Mouse (Mus musculus) megakaryocyte, embryonic 14.5 days (primary cell): ENCODE results near the gene Kcnk6. TPM values are rescaled to one million over a fixed set of nuclear protein-coding genes. Genes with fewer than 3 reads are reported as not detected.
"Not testable (repeated sequence)": the region's sequence is repeated elsewhere in the genome, so short reads cannot be mapped to it uniquely, and the experiment has no call there.

Experiments
- H3K27me3 ChIP-seq: replicated peaks from 2 replicates; pipeline ENCODE3; 2012; ENCODE audit warnings: inconsistent platforms
- H3K36me3 ChIP-seq: replicated peaks from 2 replicates; pipeline ENCODE3; 2012; ENCODE audit warnings: low read length, inconsistent platforms, mixed read lengths
- H3K4me1 ChIP-seq: 2 replicates; pipeline ENCODE4 v1.6.1; 2012; ENCODE audit warnings: inconsistent platforms
- H3K4me3 ChIP-seq: replicated peaks from 2 replicates; pipeline ENCODE3; 2012; ENCODE audit warnings: moderate library complexity, mild to moderate bottlenecking, inconsistent platforms
- H3K9me3 ChIP-seq: 2 replicates; pipeline ENCODE4 v1.6.1; 2012; ENCODE audit warnings: inconsistent platforms
- FLI1 ChIP-seq: IDR thresholded peaks from 2 replicates; pipeline ENCODE4 v1.6.1; 2012; ENCODE audit warnings: low read length, inconsistent platforms, mixed read lengths
- GATA1 ChIP-seq: IDR thresholded peaks from 3 replicates; pipeline ENCODE4 v1.6.1; 2012; ENCODE audit warnings: mixed read lengths, low read length, inconsistent platforms, borderline replicate concordance
- polyA plus RNA-seq: library from polyadenylated mRNA; stranded (reverse); fragments of >175 nt; gene quantifications from 2 replicates; pipeline ENCODE4 v1.2.3, GENCODE M21; 2012; ENCODE audit warnings: low replicate concordance; ENCODE audit not compliant: insufficient read depth

The Kcnk6 gene
- polyA plus RNA-seq, 1 experiment = 42.2 TPM

GRCm38 (mm10) chr7:29212199-29212765 lies 20.0 kb downstream of the Kcnk6 start:
- H3K4me3 ChIP-seq = peak overlapping the region; percentile 93
- TF ChIP-seq FLI1 (no peak), GATA1 (no peak)

GRCm38 (mm10) chr7:29211415-29212198 lies 20.7 kb downstream of the Kcnk6 start:
- TF ChIP-seq GATA1 = no peak
- no peak for TF ChIP-seq FLI1
- Histone ChIP-seq H3K4me1 (peaks cover 30% of the 10 kb centered on the region), H3K27me3 (no peaks in the 10 kb centered on the region), H3K36me3 (peaks cover 18% of the 10 kb centered on the region), H3K4me3 (peak overlapping the region; percentile 93), H3K9me3 (peaks cover 35% of the 10 kb centered on the region)

More at GRCm38 (mm10) chr7:29212199-29212765, 20.0 kb downstream of the Kcnk6 start:
- Histone ChIP-seq H3K27me3 (no peaks in the 10 kb centered on the region), H3K36me3 (peaks cover 23% of the 10 kb centered on the region), H3K9me3 (peaks cover 41% of the 10 kb centered on the region), H3K4me1 (peaks cover 32% of the 10 kb centered on the region)

- H3K27me3 ChIP-seq = not testable (repeated sequence)
- H3K9me3 ChIP-seq = peaks cover 33% of the 10 kb centered on the region
- peak overlapping the region; percentile 93 for H3K4me3 ChIP-seq
- peaks cover 29% of the 10 kb centered on the region for H3K4me1 ChIP-seq
- peaks cover 13% of the 10 kb centered on the region for H3K36me3 ChIP-seq
Observed at GRCm38 (mm10) chr7:29211013-29211412, 21.3 kb downstream of the Kcnk6 start.

GRCm38 (mm10) chr7:29202577-29202976 lies 29.7 kb downstream of the Kcnk6 start:
- TF ChIP-seq GATA1 (no peak), FLI1 (no peak)
- Histone ChIP-seq H3K4me1 (0 out of 2 replicates have a peak, but pooled peaks cover 4% of the 10 kb centered on the region), H3K36me3 (no peaks in the 10 kb centered on the region), H3K9me3 (no peaks in the 10 kb centered on the region), H3K27me3 (peaks cover 10% of the 10 kb centered on the region), H3K4me3 (no peak overlapping the region)

GRCm38 (mm10) chr7:29194230-29194629 lies 38.1 kb downstream of the Kcnk6 start:
- not testable (repeated sequence) for H3K9me3 ChIP-seq, H3K4me1 ChIP-seq, H3K36me3 ChIP-seq, H3K4me3 ChIP-seq, H3K27me3 ChIP-seq

- not testable (repeated sequence) for H3K9me3 ChIP-seq, H3K4me3 ChIP-seq, H3K27me3 ChIP-seq
- H3K4me1 ChIP-seq = peaks cover 29% of the 10 kb centered on the region
- peaks cover 24% of the 10 kb centered on the region for H3K36me3 ChIP-seq
Observed at GRCm38 (mm10) chr7:29181323-29181722, 51.0 kb downstream of the Kcnk6 start.

GRCm38 (mm10) chr7:29180854-29181236 lies 51.5 kb downstream of the Kcnk6 start:
- H3K4me3 ChIP-seq = peak overlapping the region; percentile 95
- TF ChIP-seq FLI1 (no peak), GATA1 (no peak)
- no peaks in the 10 kb centered on the region for H3K9me3 ChIP-seq
- peaks cover 29% of the 10 kb centered on the region for H3K36me3 ChIP-seq
- H3K27me3 ChIP-seq = no peaks in the 10 kb centered on the region
- peaks cover 34% of the 10 kb centered on the region for H3K4me1 ChIP-seq

- no peaks in the 10 kb centered on the region for H3K9me3 ChIP-seq
- TF ChIP-seq GATA1 = no peak
- peak; percentile 71 for TF ChIP-seq FLI1
- no peaks in the 10 kb centered on the region for H3K27me3 ChIP-seq
- H3K36me3 ChIP-seq = peaks cover 35% of the 10 kb centered on the region
- H3K4me3 ChIP-seq = peak within 1 kb of the TSS; percentile 95
- H3K4me1 ChIP-seq = peaks cover 38% of the 10 kb centered on the region
Observed at GRCm38 (mm10) chr7:29180077-29180853, 52.0 kb downstream of the Kcnk6 start, which contains the start of gene Psmd8. Gene Psmd8, minus strand, starts transcription at chr7:29180701.

- Histone ChIP-seq H3K4me1 (peaks cover 45% of the 10 kb centered on the region), H3K36me3 (peaks cover 44% of the 10 kb centered on the region), H3K27me3 (no peaks in the 10 kb centered on the region), H3K9me3 (no peaks in the 10 kb centered on the region), H3K4me3 (peak overlapping the region; percentile 95)
- TF ChIP-seq FLI1 (no peak), GATA1 (no peak)
Observed at GRCm38 (mm10) chr7:29179323-29179722, 53.0 kb downstream of the Kcnk6 start.

GRCm38 (mm10) chr7:29178106-29178505 lies 54.2 kb downstream of the Kcnk6 start:
- H3K4me3 ChIP-seq = peak overlapping the region; percentile 62
- TF ChIP-seq FLI1 (no peak), GATA1 (no peak)
- no peaks in the 10 kb centered on the region for H3K27me3 ChIP-seq
- H3K9me3 ChIP-seq = no peaks in the 10 kb centered on the region
- H3K4me1 ChIP-seq = peaks cover 53% of the 10 kb centered on the region
- H3K36me3 ChIP-seq = peaks cover 56% of the 10 kb centered on the region
